Mouse (Mus musculus): Measurements from ENCODE around the gene Arhgap29.

Arhgap29 gene

GRCm38 (mm10) chr3:121952041-121952591 lies at the start of gene Arhgap29:
TSS of gene Arhgap29 (plus strand) at chr3:121952541.
- in situ Hi-C loops (cut with MseI, MboI) = no loop called here

GRCm38 (mm10) chr3:121902729-121903128 lies 49.6 kb upstream of the Arhgap29 start:
- in situ Hi-C loops (cut with MseI, MboI) = no loop called here

- in situ Hi-C loops (cut with MseI, MboI) = no loop called here
Observed at GRCm38 (mm10) chr3:121903286-121903685, 49.1 kb upstream of the Arhgap29 start.

- in situ Hi-C loops (cut with MseI, MboI) = no loop called here
Observed at GRCm38 (mm10) chr3:121903695-121904094, 48.6 kb upstream of the Arhgap29 start.

- in situ Hi-C loops (cut with MseI, MboI) = no loop called here
Observed at GRCm38 (mm10) chr3:121904476-121904875, 47.9 kb upstream of the Arhgap29 start.

GRCm38 (mm10) chr3:121906623-121907022 lies 45.7 kb upstream of the Arhgap29 start:
- in situ Hi-C loops (cut with MseI, MboI) = no loop called here

- in situ Hi-C loops (cut with MseI, MboI) = no loop called here
Observed at GRCm38 (mm10) chr3:121909155-121909554, 43.2 kb upstream of the Arhgap29 start.

- in situ Hi-C loops (cut with MseI, MboI) = no loop called here
Observed at GRCm38 (mm10) chr3:121913476-121913875, 38.9 kb upstream of the Arhgap29 start.

GRCm38 (mm10) chr3:121914459-121915185 lies 37.7 kb upstream of the Arhgap29 start:
- in situ Hi-C loops (cut with MseI, MboI) = no loop called here

GRCm38 (mm10) chr3:121915191-121915590 lies 37.1 kb upstream of the Arhgap29 start:
- in situ Hi-C loops (cut with MseI, MboI) = no loop called here

- in situ Hi-C loops (cut with MseI, MboI) = no loop called here
Observed at GRCm38 (mm10) chr3:121916802-121917532, 35.4 kb upstream of the Arhgap29 start.

- in situ Hi-C loops (cut with MseI, MboI) = no loop called here
Observed at GRCm38 (mm10) chr3:121917658-121918057, 34.7 kb upstream of the Arhgap29 start.

- in situ Hi-C loops (cut with MseI, MboI) = no loop called here
Observed at GRCm38 (mm10) chr3:121919961-121920360, 32.4 kb upstream of the Arhgap29 start.

- in situ Hi-C loops (cut with MseI, MboI) = no loop called here
Observed at GRCm38 (mm10) chr3:121920769-121921168, 31.6 kb upstream of the Arhgap29 start.

- in situ Hi-C loops (cut with MseI, MboI) = no loop called here
Observed at GRCm38 (mm10) chr3:121924768-121925486, 27.4 kb upstream of the Arhgap29 start.

GRCm38 (mm10) chr3:121927601-121928000 lies 24.7 kb upstream of the Arhgap29 start:
- in situ Hi-C loops (cut with MseI, MboI) = no loop called here

GRCm38 (mm10) chr3:121932815-121933214 lies 19.5 kb upstream of the Arhgap29 start:
- in situ Hi-C loops (cut with MseI, MboI) = no loop called here

- in situ Hi-C loops (cut with MseI, MboI) = no loop called here
Observed at GRCm38 (mm10) chr3:121936241-121936640, 16.1 kb upstream of the Arhgap29 start.

GRCm38 (mm10) chr3:121937036-121937435 lies 15.3 kb upstream of the Arhgap29 start:
- in situ Hi-C loops (cut with MseI, MboI) = no loop called here

- in situ Hi-C loops (cut with MseI, MboI) = no loop called here
Observed at GRCm38 (mm10) chr3:121939658-121940057, 12.7 kb upstream of the Arhgap29 start.

- in situ Hi-C loops (cut with MseI, MboI) = no loop called here
Observed at GRCm38 (mm10) chr3:121940094-121940889, 12.0 kb upstream of the Arhgap29 start.
